Mouse (Mus musculus) megakaryocyte, embryonic 14.5 days (primary cell): Measurements from ENCODE around the gene Lce3a. TPM values are rescaled to one million over a fixed set of nuclear protein-coding genes. Genes with fewer than 3 reads are reported as not detected.

ENCODE experiments used
- H3K27me3 ChIP-seq: replicated peaks from 2 replicates; pipeline ENCODE3; 2012; ENCODE audit warnings: inconsistent platforms
- H3K36me3 ChIP-seq: replicated peaks from 2 replicates; pipeline ENCODE3; 2012; ENCODE audit warnings: low read length, inconsistent platforms, mixed read lengths
- H3K4me1 ChIP-seq: 2 replicates; pipeline ENCODE4 v1.6.1; 2012; ENCODE audit warnings: inconsistent platforms
- H3K4me3 ChIP-seq: replicated peaks from 2 replicates; pipeline ENCODE3; 2012; ENCODE audit warnings: moderate library complexity, mild to moderate bottlenecking, inconsistent platforms
- H3K9me3 ChIP-seq: 2 replicates; pipeline ENCODE4 v1.6.1; 2012; ENCODE audit warnings: inconsistent platforms
- FLI1 ChIP-seq: IDR thresholded peaks from 2 replicates; pipeline ENCODE4 v1.6.1; 2012; ENCODE audit warnings: low read length, inconsistent platforms, mixed read lengths
- GATA1 ChIP-seq: IDR thresholded peaks from 3 replicates; pipeline ENCODE4 v1.6.1; 2012; ENCODE audit warnings: mixed read lengths, low read length, inconsistent platforms, borderline replicate concordance
- polyA plus RNA-seq: library from polyadenylated mRNA; stranded (reverse); fragments of >175 nt; gene quantifications from 2 replicates; pipeline ENCODE4 v1.2.3, GENCODE M21; 2012; ENCODE audit warnings: low replicate concordance; ENCODE audit not compliant: insufficient read depth

Lce3a gene
- not detected in 2 replicates for polyA plus RNA-seq

DNA sequence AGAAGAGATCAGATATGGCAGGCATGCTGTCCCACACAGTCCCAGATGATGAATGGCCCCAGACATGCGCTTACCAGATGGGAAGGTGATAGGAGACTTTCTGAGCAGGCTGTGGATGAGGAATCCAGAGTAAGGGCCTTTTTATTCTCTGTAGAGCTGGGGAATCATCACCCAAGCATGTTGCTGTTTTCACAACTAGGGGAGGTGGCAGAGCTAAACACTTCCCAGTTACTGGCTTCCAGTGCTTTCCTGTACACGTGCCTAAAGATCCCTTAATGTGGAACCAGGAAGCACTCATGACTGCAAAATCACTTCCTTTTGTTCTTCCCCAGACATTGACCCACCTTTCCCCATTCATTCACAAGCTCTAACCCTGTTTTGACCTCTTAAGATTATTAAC lies at the start of gene Lce3a:
Gene Lce3a (minus strand): TSS at position 101 of the 400 bp plus-strand sequence.
- no peaks in the 10 kb centered on the region for H3K36me3 ChIP-seq
- H3K4me3 ChIP-seq: no peak within 1 kb of the TSS
- H3K4me1 ChIP-seq: no peaks in the 10 kb centered on the region
- TF ChIP-seq FLI1: no peak
- no peak for TF ChIP-seq GATA1
- no peaks in the 10 kb centered on the region for H3K27me3 ChIP-seq
- H3K9me3 ChIP-seq: no peaks in the 10 kb centered on the region

DNA sequence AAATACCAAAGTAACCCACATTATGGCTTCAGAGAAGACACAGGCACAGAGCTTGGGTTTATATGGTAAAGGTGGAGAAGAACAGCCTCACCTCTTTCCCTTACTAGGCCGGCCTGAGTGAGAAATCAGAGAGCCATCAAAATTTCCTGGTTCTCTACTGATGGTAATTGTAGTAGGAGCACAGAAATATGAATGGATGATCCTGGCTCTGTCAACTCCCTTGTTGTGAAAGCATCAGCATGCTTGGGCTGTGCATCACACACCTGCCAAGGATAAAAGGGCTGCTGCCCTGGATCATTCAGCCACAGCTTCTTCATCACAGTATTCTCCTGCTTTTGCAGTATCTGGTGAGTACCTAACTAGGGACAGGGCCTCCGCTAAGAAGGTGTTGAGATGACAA lies 40.7 kb upstream of the Lce3a start, which contains the start of gene Lce3e:
Gene Lce3e (plus strand): TSS at position 301 of the 400 bp plus-strand sequence.
- Histone ChIP-seq H3K9me3 (no peaks in the 10 kb centered on the region), H3K27me3 (no peaks in the 10 kb centered on the region), H3K4me1 (no peaks in the 10 kb centered on the region), H3K4me3 (no peak within 1 kb of the TSS), H3K36me3 (no peaks in the 10 kb centered on the region)
- TF ChIP-seq FLI1 (no peak), GATA1 (no peak)

DNA sequence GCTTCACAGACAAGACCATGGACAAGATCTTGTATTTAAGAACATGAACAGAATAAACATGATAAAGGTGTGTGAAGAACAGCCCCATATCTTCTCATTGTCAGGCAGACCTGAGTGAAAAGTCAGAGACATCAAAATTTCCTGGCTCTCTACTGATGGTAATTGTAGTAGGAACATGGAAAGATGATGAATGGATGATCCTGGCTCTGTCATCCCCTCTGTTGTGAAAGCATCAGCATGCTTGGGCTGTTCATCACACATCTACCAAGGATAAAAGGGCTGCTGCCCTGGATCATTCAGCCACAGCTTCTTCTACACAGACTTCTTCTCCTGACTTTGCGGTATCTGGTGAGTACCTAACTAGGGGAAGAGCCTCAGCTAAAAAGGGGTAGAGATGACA lies 31.1 kb upstream of the Lce3a start, which contains the start of gene Lce3d:
Gene Lce3d (plus strand): TSS at position 301 of the 400 bp plus-strand sequence.
- H3K36me3 ChIP-seq: no peaks in the 10 kb centered on the region
- no peaks in the 10 kb centered on the region for H3K27me3 ChIP-seq
- no peaks in the 10 kb centered on the region for H3K9me3 ChIP-seq
- H3K4me3 ChIP-seq: no peak within 1 kb of the TSS
- H3K4me1 ChIP-seq: no peaks in the 10 kb centered on the region
- TF ChIP-seq GATA1 (no peak), FLI1 (no peak)

DNA sequence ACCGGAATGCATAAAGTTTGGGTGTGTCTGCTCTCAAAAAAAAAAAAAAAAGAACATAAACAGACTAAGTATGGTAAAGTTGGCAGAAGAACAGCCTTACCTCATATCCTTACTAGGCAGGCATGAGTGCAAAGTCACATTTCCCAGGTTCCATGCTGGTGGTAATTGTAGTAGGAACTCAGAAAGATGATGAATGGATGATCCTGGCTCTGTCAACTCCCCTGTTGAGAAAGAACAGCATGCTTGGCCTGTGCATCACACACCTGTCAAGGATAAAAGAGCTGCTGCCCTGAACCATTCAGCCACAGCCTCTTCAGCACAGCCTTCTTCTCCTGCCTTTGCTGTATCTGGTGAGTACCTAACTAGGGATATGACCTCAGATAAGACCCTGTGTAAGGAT lies 18.2 kb upstream of the Lce3a start, which contains the start of gene Lce3c:
Gene Lce3c (plus strand): TSS at position 301 of the 400 bp plus-strand sequence.
- no peaks in the 10 kb centered on the region for H3K36me3 ChIP-seq
- H3K4me1 ChIP-seq: no peaks in the 10 kb centered on the region
- TF ChIP-seq GATA1 (no peak), FLI1 (no peak)

DNA sequence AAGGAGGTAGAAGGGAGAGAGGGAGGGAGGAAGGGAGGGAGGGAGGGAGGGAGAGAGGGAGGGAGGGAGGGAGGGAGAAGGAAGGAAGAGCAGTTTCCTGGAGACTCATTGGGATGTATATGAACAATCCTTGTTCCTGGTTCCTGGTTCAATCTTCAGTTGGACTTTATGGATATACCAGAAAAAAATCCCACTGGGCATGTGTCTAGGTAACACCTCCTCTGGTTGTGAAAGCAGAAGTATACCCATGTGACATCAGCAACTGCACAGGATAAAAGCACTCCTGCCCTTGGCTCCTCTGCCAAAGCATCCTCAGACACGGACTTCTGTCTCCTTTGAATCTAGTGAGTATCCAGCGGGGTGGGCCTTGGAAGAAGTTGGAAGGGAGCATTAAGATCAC lies 6.6 kb upstream of the Lce3a start, which contains the start of gene Lce3b:
Gene Lce3b (plus strand): TSS at position 301 of the 400 bp plus-strand sequence.
- TF ChIP-seq GATA1: no peak
- no peak for TF ChIP-seq FLI1
- Histone ChIP-seq H3K9me3 (no peaks in the 10 kb centered on the region), H3K4me3 (no peak within 1 kb of the TSS), H3K27me3 (no peaks in the 10 kb centered on the region), H3K4me1 (no peaks in the 10 kb centered on the region), H3K36me3 (no peaks in the 10 kb centered on the region)

More for the DNA sequence above, 18.2 kb upstream of the Lce3a start, which contains the start of gene Lce3c:
- Histone ChIP-seq H3K27me3 (no peaks in the 10 kb centered on the region), H3K9me3 (no peaks in the 10 kb centered on the region), H3K4me3 (no peak within 1 kb of the TSS)

DNA sequence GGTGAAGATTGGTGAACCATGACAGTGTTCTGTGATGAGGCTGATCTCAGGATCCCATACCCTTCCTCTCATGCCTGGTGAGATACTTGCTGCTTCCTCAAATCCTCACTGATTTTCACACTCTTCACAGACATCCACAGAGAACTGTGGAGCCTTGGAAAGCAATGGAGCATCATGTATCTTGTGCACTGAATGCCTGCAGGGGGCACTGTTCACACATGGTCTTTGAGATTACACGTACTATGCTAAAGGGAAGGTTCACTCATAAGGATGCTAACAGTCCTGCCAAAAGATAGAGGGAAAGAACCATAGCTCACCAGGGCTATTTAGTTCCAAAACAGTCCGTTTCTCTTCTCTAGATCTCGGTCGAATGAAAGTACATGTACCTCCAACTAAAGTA lies 5.7 kb downstream of the Lce3a start:
- no peaks in the 10 kb centered on the region for H3K27me3 ChIP-seq
- H3K9me3 ChIP-seq: no peaks in the 10 kb centered on the region
- no peak for TF ChIP-seq FLI1
- TF ChIP-seq GATA1: no peak
- H3K4me1 ChIP-seq: no peaks in the 10 kb centered on the region
- H3K36me3 ChIP-seq: no peaks in the 10 kb centered on the region
- H3K4me3 ChIP-seq: no peak overlapping the region

DNA sequence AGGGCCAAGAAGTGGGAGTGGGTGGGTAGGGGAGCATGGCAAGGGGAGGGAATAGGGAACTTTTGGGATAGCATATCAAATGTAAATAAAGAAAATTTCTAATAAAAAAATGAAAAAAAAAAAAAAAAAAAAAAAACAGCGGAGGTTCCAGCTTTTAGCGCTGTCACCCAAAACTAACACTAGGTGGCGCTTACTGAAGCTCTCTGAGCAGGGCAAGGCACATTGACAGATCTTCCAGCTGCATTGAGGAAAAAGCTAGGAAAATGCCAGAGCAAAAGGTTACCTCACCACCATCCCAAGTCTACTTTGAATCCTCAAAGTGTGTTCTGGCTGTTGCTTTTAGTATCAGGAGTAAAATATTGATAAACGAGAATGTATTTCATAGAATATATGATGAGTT lies 18.5 kb downstream of the Lce3a start:
- no peaks in the 10 kb centered on the region for H3K27me3 ChIP-seq
- no peaks in the 10 kb centered on the region for H3K4me1 ChIP-seq
- no peaks in the 10 kb centered on the region for H3K9me3 ChIP-seq
- no peaks in the 10 kb centered on the region for H3K36me3 ChIP-seq
- no peak for TF ChIP-seq GATA1
- no peak for TF ChIP-seq FLI1
- H3K4me3 ChIP-seq: no peak overlapping the region

DNA sequence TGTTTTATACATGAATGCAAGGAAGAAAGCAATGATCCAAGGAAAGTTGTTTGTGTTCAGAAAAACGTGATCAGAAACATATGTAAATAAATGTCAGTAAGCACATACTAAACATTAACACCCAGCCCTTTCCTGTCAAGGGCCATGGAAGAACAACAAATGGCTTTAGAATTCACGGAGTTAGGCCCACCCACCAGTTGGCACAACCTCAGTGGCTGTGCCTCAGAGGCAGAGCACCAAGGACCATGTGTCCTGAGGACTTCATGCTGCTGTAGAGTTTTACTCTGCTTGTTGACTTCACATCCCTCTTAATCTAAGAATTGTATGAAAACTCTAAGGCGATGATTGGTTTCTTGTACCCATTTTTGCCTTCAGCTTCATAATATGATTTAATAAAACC lies 20.8 kb downstream of the Lce3a start:
- TF ChIP-seq FLI1 (no peak), GATA1 (no peak)

DNA sequence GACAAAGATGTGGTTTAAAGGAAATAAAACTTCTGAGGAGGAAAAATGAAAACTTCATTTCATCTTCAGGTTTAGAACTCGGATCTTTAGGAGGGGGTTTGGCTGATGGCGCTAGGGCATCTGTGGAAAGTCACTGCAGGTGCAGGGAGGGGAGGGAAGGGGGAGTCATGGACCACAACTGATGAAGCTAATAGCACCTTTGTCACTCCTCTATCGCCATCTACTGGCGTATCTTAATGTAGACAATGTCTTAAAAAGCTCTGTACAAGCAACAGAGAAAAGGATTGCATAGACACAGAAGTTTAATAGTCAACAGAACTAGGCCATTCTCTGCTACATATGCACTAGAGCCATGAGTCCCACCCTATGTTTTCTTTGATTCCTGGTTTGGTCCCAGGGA lies 22.4 kb downstream of the Lce3a start:
- Histone ChIP-seq H3K4me3 (no peak overlapping the region), H3K4me1 (peaks cover 3% of the 10 kb centered on the region; the same call in 1 of the 2 replicates), H3K27me3 (no peaks in the 10 kb centered on the region), H3K9me3 (no peaks in the 10 kb centered on the region), H3K36me3 (no peaks in the 10 kb centered on the region)
- no peak for TF ChIP-seq FLI1
- TF ChIP-seq GATA1: no peak

More for the DNA sequence above, 20.8 kb downstream of the Lce3a start:
- no peaks in the 10 kb centered on the region for H3K9me3 ChIP-seq
- no peaks in the 10 kb centered on the region for H3K27me3 ChIP-seq
- no peaks in the 10 kb centered on the region for H3K4me1 ChIP-seq
- H3K36me3 ChIP-seq: no peaks in the 10 kb centered on the region
- no peak overlapping the region for H3K4me3 ChIP-seq

DNA sequence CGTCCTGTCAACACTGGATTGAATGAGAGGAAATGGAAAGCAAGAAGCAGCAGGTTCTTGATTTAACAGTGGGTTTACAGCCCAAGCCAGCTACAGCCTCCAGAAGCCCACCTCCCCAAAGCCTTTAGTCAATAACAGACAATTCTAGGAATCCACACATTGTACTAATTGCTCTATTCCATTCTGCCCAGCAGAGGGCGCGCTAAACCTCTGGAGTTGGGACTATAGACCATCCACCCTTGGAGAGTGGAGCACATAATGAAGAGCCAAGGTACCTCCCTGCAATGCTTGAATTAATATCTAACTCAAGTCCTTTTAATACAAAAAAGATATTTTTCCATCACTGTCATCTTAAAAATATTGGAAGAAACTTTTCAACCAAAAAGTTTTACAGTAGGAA lies 23.0 kb downstream of the Lce3a start:
- H3K27me3 ChIP-seq: no peaks in the 10 kb centered on the region
- H3K4me1 ChIP-seq: peaks cover 3% of the 10 kb centered on the region; the same call in 1 of the 2 replicates
- H3K9me3 ChIP-seq: no peaks in the 10 kb centered on the region
- no peak for TF ChIP-seq FLI1
- no peak for TF ChIP-seq GATA1
- no peaks in the 10 kb centered on the region for H3K36me3 ChIP-seq
- no peak overlapping the region for H3K4me3 ChIP-seq
